ENCODE assay signal across 23 mouse cellular contexts in the genomic region with DNA sequence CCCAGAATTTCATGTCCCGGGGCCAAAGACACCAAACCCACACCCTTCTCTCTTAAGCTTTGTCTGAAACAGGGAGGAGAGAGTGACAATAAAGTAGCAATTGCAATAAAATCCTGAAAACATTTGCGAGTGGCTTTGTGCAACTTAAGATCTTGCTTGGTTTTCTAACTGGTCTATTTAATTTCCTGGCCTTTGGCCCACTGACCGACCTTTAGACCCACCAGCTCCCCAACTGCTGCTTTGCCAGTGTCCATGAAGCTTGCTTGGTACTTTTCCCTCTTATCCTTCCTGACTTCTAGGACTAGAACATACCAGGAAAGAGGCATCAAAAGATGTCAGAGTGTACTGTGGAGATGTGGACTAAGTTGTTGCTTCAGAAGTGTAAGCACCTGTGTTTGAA. TPM values are rescaled to one million over a fixed set of nuclear protein-coding genes. Genes with fewer than 3 reads are reported as not detected.
A peak's percentile ranks its signal among the peaks of the same experiment; 100 is the strongest.
DNase-seq lines count a peak whose midpoint lies in the region; ATAC-seq and TF ChIP-seq lines count a peak whose summit lies in the region.
"Had no signal": no experiment of that assay in that cellular context is flagged by ENCODE, and none has a peak within 500 bp of the region (broad histone marks: within the 10 kb centered on the region; RNA-seq: fewer than 3 reads in every experiment).

No protein-coding gene starts in this region.

- WGBS in kidney, embryonic 15.5 days, result 68% methylated on average over 3 of the region's 3 CpGs
- 76% methylated on average over 3 of the region's 3 CpGs for WGBS in kidney, embryonic 14.5 days
- WGBS in liver, embryonic 15.5 days (ENCODE audit: insufficient replicate concordance), result 74% methylated on average over 3 of the region's 3 CpGs

- H3K9me3 ChIP-seq in kidney, embryonic 15.5 days (replicated peaks), result no peaks in the 10 kb centered on the region
- no peaks in the 10 kb centered on the region for H3K9me3 ChIP-seq in kidney, embryonic 14.5 days (ENCODE audit: control insufficient read depth, low read length)
- no peaks in the 10 kb centered on the region for H3K9me3 ChIP-seq in MEL (replicated peaks; ENCODE audit: insufficient read depth, low read length)
- H3K9me3 ChIP-seq in liver, embryonic 15.5 days (replicated peaks), result no peaks in the 10 kb centered on the region
- H3K9me3 ChIP-seq: embryonic facial prominence, embryonic 10.5 days; forebrain, embryonic 13.5 days; heart, embryonic 15.5 days had no signal

- no peak overlapping the region for H3K4me2 ChIP-seq in kidney, embryonic 15.5 days
- H3K4me2 ChIP-seq in kidney, embryonic 14.5 days (replicated peaks; ENCODE audit: low read depth, low read length), result no peak overlapping the region
- H3K4me2 ChIP-seq in liver, embryonic 15.5 days, result no peak overlapping the region
- H3K4me2 ChIP-seq: forebrain, embryonic 13.5 days; heart, embryonic 11.5 days; heart, embryonic 15.5 days had no signal

- no peak for ATAC-seq in kidney, embryonic 15.5 days (replicated peaks; ENCODE audit: low FRiP score)
- ATAC-seq in kidney, embryonic 14.5 days (ENCODE audit: low FRiP score, low TSS enrichment), result no peak
- ATAC-seq in liver, embryonic 15.5 days (ENCODE audit: insufficient read depth), result no peak
- ATAC-seq: forebrain, embryonic 13.5 days; forebrain, postnatal 0 days had no signal

- no peaks in the 10 kb centered on the region for H3K36me3 ChIP-seq in kidney, embryonic 15.5 days
- H3K36me3 ChIP-seq in kidney, embryonic 14.5 days (ENCODE audit: control insufficient read depth, insufficient read depth, low read length), result no peaks in the 10 kb centered on the region
- H3K36me3 ChIP-seq in MEL (ENCODE audit: control insufficient read depth in 1 of 2, insufficient read depth in 2 of 2, low read length in 2 of 2), result peaks cover 18 to 26% of the 10 kb centered on the region in 2 experiments
- H3K36me3 ChIP-seq in liver, embryonic 15.5 days (replicated peaks), result peaks cover 67% of the 10 kb centered on the region
- H3K36me3 ChIP-seq: embryonic facial prominence, embryonic 10.5 days; heart, embryonic 15.5 days had no signal

- no peaks in the 10 kb centered on the region for H3K79me2 ChIP-seq in MEL (ENCODE audit: control insufficient read depth, insufficient read depth, low read length, poor library complexity)

- no peak for TF ChIP-seq CTCF in MEL (IDR thresholded peaks at IDR 0.05 in 2 of 3, conservative IDR thresholded peaks at IDR 0.05 in 1 of 3; ENCODE audit: control insufficient read depth in 1 of 3, insufficient read depth in 1 of 3, low read depth in 2 of 3, low read length in 3 of 3, poor library complexity in 1 of 3, severe bottlenecking in 1 of 3)

- no peak for TF ChIP-seq POLR2A in MEL (IDR thresholded peaks at IDR 0.05; ENCODE audit: control insufficient read depth in 1 of 2, insufficient read depth in 1 of 2, low read depth in 1 of 2, low read length in 2 of 2, poor library complexity in 1 of 2)

- H3K27me3 ChIP-seq in kidney, embryonic 15.5 days, result no peaks in the 10 kb centered on the region
- no peaks in the 10 kb centered on the region for H3K27me3 ChIP-seq in kidney, embryonic 14.5 days (ENCODE audit: control insufficient read depth, insufficient read depth, low read length)
- no peaks in the 10 kb centered on the region for H3K27me3 ChIP-seq in MEL (ENCODE audit: control insufficient read depth in 1 of 2, insufficient read depth in 2 of 2, low read length in 2 of 2)
- H3K27me3 ChIP-seq in liver, embryonic 15.5 days, result no peaks in the 10 kb centered on the region
- H3K27me3 ChIP-seq: forebrain, embryonic 13.5 days; heart, embryonic 15.5 days had no signal

- no peak overlapping the region for H3K9ac ChIP-seq in kidney, embryonic 15.5 days
- H3K9ac ChIP-seq in kidney, embryonic 14.5 days (ENCODE audit: low read depth, low read length), result no peak overlapping the region
- no peak overlapping the region for H3K9ac ChIP-seq in MEL (ENCODE audit: control insufficient read depth, low read depth, low read length, poor library complexity, severe bottlenecking)
- H3K9ac ChIP-seq in liver, embryonic 15.5 days, result no peak overlapping the region
- H3K9ac ChIP-seq: forebrain, embryonic 13.5 days; forebrain, postnatal 0 days; heart, embryonic 15.5 days had no signal

- H3K4me1 ChIP-seq in kidney, embryonic 15.5 days, result no peaks in the 10 kb centered on the region
- H3K4me1 ChIP-seq in kidney, embryonic 14.5 days (ENCODE audit: control insufficient read depth, insufficient read depth, low read length), result no peaks in the 10 kb centered on the region
- H3K4me1 ChIP-seq in MEL (ENCODE audit: control insufficient read depth in 1 of 2, insufficient read depth in 2 of 2, low read length in 2 of 2), result peaks cover 19 to 20% of the 10 kb centered on the region in 2 experiments
- peaks cover 45% of the 10 kb centered on the region for H3K4me1 ChIP-seq in liver, embryonic 15.5 days (replicated peaks)
- H3K4me1 ChIP-seq: embryonic facial prominence, embryonic 10.5 days; forebrain, embryonic 13.5 days; heart, embryonic 15.5 days had no signal

- DNase-seq in kidney, adult 18-20 months, result peak; percentile 32
- peak; percentile 37 to 67 for DNase-seq in kidney, postnatal 36 days
- DNase-seq in MEL (ENCODE audit: low read depth, low spot score), result no peak
- no peak for DNase-seq in spleen, postnatal 14 days (ENCODE audit: low spot score in 2 of 2)
- DNase-seq: adrenal gland, adult 2 months; adrenal gland, postnatal 25 days; cerebellum, adult 2 months; cerebellum, postnatal 10 days; forebrain, postnatal 0 days; gastrocnemius, postnatal 14 days; heart, adult 2 months; heart, postnatal 14 days had no signal

- no peak for TF ChIP-seq RAD21 in MEL (IDR thresholded peaks at IDR 0.05; ENCODE audit: low read depth, low read length)

- H3K27ac ChIP-seq in kidney, embryonic 15.5 days, result no peak overlapping the region
- no peak overlapping the region for H3K27ac ChIP-seq in kidney, embryonic 14.5 days (ENCODE audit: low read depth, low read length)
- peak overlapping the region; percentile 68 for H3K27ac ChIP-seq in MEL (ENCODE audit: control insufficient read depth, low read depth, low read length)
- H3K27ac ChIP-seq in liver, embryonic 15.5 days (replicated peaks), result peak overlapping the region; percentile 67
- H3K27ac ChIP-seq: embryonic facial prominence, embryonic 10.5 days; forebrain, embryonic 13.5 days; heart, adult 2 months; heart, embryonic 15.5 days had no signal

- no peak overlapping the region for H3K4me3 ChIP-seq in kidney, embryonic 15.5 days (replicated peaks)
- no peak overlapping the region for H3K4me3 ChIP-seq in kidney, embryonic 14.5 days (ENCODE audit: low read length)
- no peak overlapping the region for H3K4me3 ChIP-seq in MEL (ENCODE audit: control insufficient read depth in 1 of 2, insufficient read depth in 1 of 2, low read depth in 2 of 2, low read length in 2 of 2)
- no peak overlapping the region for H3K4me3 ChIP-seq in liver, embryonic 15.5 days (replicated peaks)
- H3K4me3 ChIP-seq: embryonic facial prominence, embryonic 10.5 days; forebrain, embryonic 13.5 days; heart, adult 2 months; heart, embryonic 15.5 days had no signal

- TF ChIP-seq EP300 in MEL (IDR thresholded peaks at IDR 0.05; ENCODE audit: low read depth in 1 of 2, low read length in 2 of 2), result no peak

TF ChIP-seq in MEL, 35 proteins besides CTCF, POLR2A, EP300 and RAD21 (continues in another document):
- TF ChIP-seq GATA1 (IDR thresholded peaks at IDR 0.05; ENCODE audit: low read depth, low read length), result no peak
- no peak for TF ChIP-seq KAT2A (conservative IDR thresholded peaks at IDR 0.05; ENCODE audit: low read depth, low read length)
- no peak for TF ChIP-seq ZKSCAN1 (IDR thresholded peaks at IDR 0.05; ENCODE audit: low read depth, low read length)
- TF ChIP-seq NELFE (IDR thresholded peaks at IDR 0.05; ENCODE audit: low read depth, low read length), result no peak
- TF ChIP-seq CHD1 (IDR thresholded peaks at IDR 0.05; ENCODE audit: low read depth, low read length), result no peak
- no peak for TF ChIP-seq TAL1 (IDR thresholded peaks at IDR 0.05; ENCODE audit: low read length)
- TF ChIP-seq HCFC1 (IDR thresholded peaks at IDR 0.05; ENCODE audit: low read depth, low read length), result no peak
- no peak for TF ChIP-seq ELF1 (IDR thresholded peaks at IDR 0.05; ENCODE audit: low read depth, low read length)
- no peak for TF ChIP-seq MYC (IDR thresholded peaks at IDR 0.05; ENCODE audit: low read depth, low read length)

RNA-seq across cellular contexts. Expression of a gene that starts 1.4 kb away (rescaled TPM):
- 0.22 TPM in 1 of 2 replicates, not detected in the other for polyA plus RNA-seq in kidney, embryonic 15.5 days (2015; fragmentation: Nextera tagmentation; extraction: Ambion mirVana)
- polyA plus RNA-seq in kidney, embryonic 14.5 days (2014; fragmentation: Nextera tagmentation; extraction: Ambion mirVana), result 0.37 TPM in 1 of 2 replicates, not detected in the other
- not detected in 2 replicates for total RNA-seq in MEL (2012; rRNA removed)
- polyA plus RNA-seq in MEL (2012; ENCODE audit: insufficient read depth in 1 of 2, insufficient read length in 2 of 2, low read depth in 1 of 2, low replicate concordance in 2 of 2, missing spikeins in 1 of 2), result not detected
- 0.12 TPM in 1 of 2 replicates, not detected in the other for polyA plus RNA-seq in liver, embryonic 15.5 days (2015; fragmentation: Nextera tagmentation; extraction: Ambion mirVana)
- total RNA-seq: adrenal gland, adult 2 months; adrenal gland, postnatal 25 days; forebrain, postnatal 0 days; gastrocnemius, adult 18-20 months; gastrocnemius, postnatal 14 days; heart, adult 2 months; heart, postnatal 14 days; hematopoietic stem cell, adult 5-6 weeks had no signal
- polyA plus RNA-seq: adrenal gland, adult 2 months; C2C12; cerebellum, adult 2 months; embryonic facial prominence, embryonic 10.5 days; embryonic facial prominence, embryonic 14.5 days; forebrain, embryonic 13.5 days; forebrain, postnatal 0 days; heart, embryonic 11.5 days; heart, embryonic 15.5 days had no signal

RNA-seq across cellular contexts. Expression of a gene that starts 5.0 kb away (rescaled TPM):
- 1.5 and 1.8 TPM in 2 replicates for polyA plus RNA-seq in kidney, embryonic 15.5 days (2015; fragmentation: Nextera tagmentation; extraction: Ambion mirVana)
- 0.16 TPM in 1 of 2 replicates, not detected in the other for polyA plus RNA-seq in kidney, embryonic 14.5 days (2014; fragmentation: Nextera tagmentation; extraction: Ambion mirVana)
- total RNA-seq in MEL (2012; rRNA removed), result 0.07 and 0.12 TPM in 2 replicates
- under 1 TPM in 1 of 2 experiments, not detected in 1; 0.26 TPM for polyA plus RNA-seq in MEL (2012; ENCODE audit: insufficient read depth in 1 of 2, insufficient read length in 2 of 2, low read depth in 1 of 2, low replicate concordance in 2 of 2, missing spikeins in 1 of 2)
- 0.02 and 0.13 TPM in 2 replicates for polyA plus RNA-seq in liver, embryonic 15.5 days (2015; fragmentation: Nextera tagmentation; extraction: Ambion mirVana)
- total RNA-seq: adrenal gland, adult 2 months; adrenal gland, postnatal 25 days; forebrain, postnatal 0 days; gastrocnemius, adult 18-20 months; gastrocnemius, postnatal 14 days; heart, adult 2 months; heart, postnatal 14 days; hematopoietic stem cell, adult 5-6 weeks had no signal
- polyA plus RNA-seq: adrenal gland, adult 2 months; C2C12; cerebellum, adult 2 months; embryonic facial prominence, embryonic 10.5 days; embryonic facial prominence, embryonic 14.5 days; forebrain, embryonic 13.5 days; forebrain, postnatal 0 days; heart, adult 2 months; heart, embryonic 11.5 days; heart, embryonic 15.5 days had no signal

RNA-seq across cellular contexts. Expression of a gene that starts 18.5 kb away (rescaled TPM):
- 3.7 and 5.8 TPM in 2 replicates for polyA plus RNA-seq in kidney, embryonic 15.5 days (2015; fragmentation: Nextera tagmentation; extraction: Ambion mirVana)
- polyA plus RNA-seq in kidney, embryonic 14.5 days (2014; fragmentation: Nextera tagmentation; extraction: Ambion mirVana), result 1.2 and 1.8 TPM in 2 replicates
- total RNA-seq in MEL (2012; rRNA removed), result 21.5 and 31.0 TPM in 2 replicates
- polyA plus RNA-seq in MEL (2012; ENCODE audit: insufficient read depth in 1 of 2, insufficient read length in 2 of 2, low read depth in 1 of 2, low replicate concordance in 2 of 2, missing spikeins in 1 of 2), result 10 to 100 TPM in 1 of 2 experiments, not detected in 1; 79.6 TPM
- polyA plus RNA-seq in liver, embryonic 15.5 days (2015; fragmentation: Nextera tagmentation; extraction: Ambion mirVana), result 299 and 347 TPM in 2 replicates
- total RNA-seq: adrenal gland, postnatal 25 days; forebrain, postnatal 0 days; gastrocnemius, adult 18-20 months; gastrocnemius, postnatal 14 days had no signal
- polyA plus RNA-seq: adrenal gland, adult 2 months; C2C12; cerebellum, adult 2 months; forebrain, postnatal 0 days had no signal

RNA-seq across cellular contexts. Expression of a gene that starts 49.4 kb away (rescaled TPM):
- polyA plus RNA-seq in kidney, embryonic 15.5 days (2015; fragmentation: Nextera tagmentation; extraction: Ambion mirVana), result 3.8 and 4.7 TPM in 2 replicates
- polyA plus RNA-seq in kidney, embryonic 14.5 days (2014; fragmentation: Nextera tagmentation; extraction: Ambion mirVana), result 2.7 and 3.2 TPM in 2 replicates
- not detected in 2 replicates for total RNA-seq in MEL (2012; rRNA removed)
- polyA plus RNA-seq in MEL (2012; ENCODE audit: insufficient read depth in 1 of 2, insufficient read length in 2 of 2, low read depth in 1 of 2, low replicate concordance in 2 of 2, missing spikeins in 1 of 2), result not detected
- 0.13 and 0.15 TPM in 2 replicates for polyA plus RNA-seq in liver, embryonic 15.5 days (2015; fragmentation: Nextera tagmentation; extraction: Ambion mirVana)
- total RNA-seq: adrenal gland, adult 2 months; adrenal gland, postnatal 25 days; forebrain, postnatal 0 days; gastrocnemius, adult 18-20 months; gastrocnemius, postnatal 14 days; heart, adult 2 months; heart, postnatal 14 days; hematopoietic stem cell, adult 5-6 weeks had no signal
- polyA plus RNA-seq: adrenal gland, adult 2 months; heart, adult 2 months; heart, embryonic 11.5 days; heart, embryonic 15.5 days had no signal

Comparison
In these comparisons a context has a peak if more than half of its experiments do, and no peak if none do; other contexts are left out.
1. DNase-seq: peak in kidney, adult 18-20 months (single experiment) and kidney, postnatal 36 days (2 of 2); none in MEL (single experiment) and spleen, postnatal 14 days (0 of 2).
2. H3K27ac ChIP-seq: peak in MEL (single experiment) and liver, embryonic 15.5 days (single experiment); none in kidney, embryonic 15.5 days (single experiment) and kidney, embryonic 14.5 days (single experiment).